Comparison of ENCODE assay signal across 14 mouse cellular contexts in genomic region chr14:17641770-17642169, GRCm38 (mm10).
"Had no signal": no experiment of that assay in that cellular context is flagged by ENCODE, and none has a peak within 500 bp of the region (broad histone marks: within the 10 kb centered on the region; RNA-seq: fewer than 3 reads in every experiment).

No protein-coding gene starts in this region.

- H3K4me3 ChIP-seq: limb, embryonic 12.5 days; liver, embryonic 13.5 days; lung, embryonic 15.5 days; midbrain, embryonic 12.5 days; neural tube, embryonic 13.5 days had no signal

- H3K9me3 ChIP-seq: limb, embryonic 12.5 days; liver, embryonic 13.5 days; lung, embryonic 15.5 days; midbrain, embryonic 12.5 days; neural tube, embryonic 13.5 days had no signal

- H3K27me3 ChIP-seq: limb, embryonic 12.5 days; liver, embryonic 13.5 days; lung, embryonic 15.5 days; midbrain, embryonic 12.5 days; neural tube, embryonic 13.5 days had no signal

- DNase-seq: kidney, postnatal 25 days; liver; liver, embryonic 13.5 days; liver, postnatal 0 days; retina, postnatal 1 day; right cerebral cortex, postnatal 4 days; spleen, adult 18-20 months; thymus, adult 2 months; thymus, postnatal 25 days had no signal

- H3K9ac ChIP-seq: limb, embryonic 12.5 days; liver, embryonic 13.5 days; liver, postnatal 0 days; lung, embryonic 15.5 days; midbrain, embryonic 12.5 days; neural tube, embryonic 13.5 days had no signal

- H3K36me3 ChIP-seq: limb, embryonic 12.5 days; liver, embryonic 13.5 days; lung, embryonic 15.5 days; midbrain, embryonic 12.5 days; neural tube, embryonic 13.5 days had no signal

- H3K4me1 ChIP-seq: limb, embryonic 12.5 days; liver, embryonic 13.5 days; lung, embryonic 15.5 days; midbrain, embryonic 12.5 days; neural tube, embryonic 13.5 days had no signal

- H3K4me2 ChIP-seq: limb, embryonic 12.5 days; liver, embryonic 13.5 days; lung, embryonic 15.5 days; midbrain, embryonic 12.5 days; neural tube, embryonic 13.5 days had no signal

- H3K27ac ChIP-seq: limb, embryonic 12.5 days; liver, embryonic 13.5 days; lung, embryonic 15.5 days; midbrain, embryonic 12.5 days; neural tube, embryonic 13.5 days had no signal

- ATAC-seq: liver, postnatal 0 days; midbrain, embryonic 16.5 days had no signal
